Mouse (Mus musculus): ENCODE results near the gene Akr1c21.

Gene Akr1c21

DNA sequence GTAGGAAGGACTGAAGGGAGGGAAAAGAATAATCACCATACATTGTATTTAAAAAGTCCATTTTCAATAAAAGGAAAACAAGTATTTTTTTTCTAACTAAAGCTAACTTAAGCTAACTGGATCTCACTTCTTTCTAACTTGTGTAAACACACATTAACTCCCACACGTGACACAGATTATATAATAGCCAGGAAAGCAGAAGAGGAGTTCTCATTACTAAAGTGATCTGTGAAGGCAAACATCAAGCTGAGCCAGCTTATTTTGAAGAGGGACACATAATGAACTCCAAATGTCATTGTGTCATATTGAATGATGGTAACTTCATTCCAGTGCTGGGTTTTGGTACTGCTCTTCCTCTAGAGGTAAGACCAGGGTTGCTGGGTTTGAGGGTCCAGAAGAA lies at the start of gene Akr1c21:
Gene Akr1c21 (plus strand): TSS at position 205 of the 400 bp plus-strand sequence.
- in situ Hi-C loops (cut with MboI, MseI): no loop called here

DNA sequence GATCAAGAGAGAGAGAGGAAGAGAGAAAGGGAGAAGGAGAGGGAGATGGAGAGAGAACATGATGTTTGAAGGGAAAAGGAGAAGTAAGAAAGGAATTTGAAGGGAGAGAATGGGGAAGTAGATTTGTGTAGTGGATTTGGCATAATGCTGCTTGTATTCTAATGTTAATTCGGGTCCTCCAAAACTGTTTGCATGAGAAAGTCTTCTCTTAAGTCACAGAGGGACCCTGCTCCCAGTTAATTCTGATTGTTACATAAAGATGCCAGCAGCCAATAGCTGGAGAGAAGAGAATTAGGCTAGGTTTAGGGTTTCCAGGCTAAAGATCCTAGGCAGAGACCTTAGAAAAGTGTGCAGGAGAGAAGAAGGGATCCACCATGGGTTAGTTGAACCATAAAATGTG lies 14.7 kb upstream of the Akr1c21 start:
- in situ Hi-C loops (cut with MboI, MseI): loop anchor here (10.0 kb wide), 1 partner anchor 64 kb away; no protein-coding TSS in a partner anchor

DNA sequence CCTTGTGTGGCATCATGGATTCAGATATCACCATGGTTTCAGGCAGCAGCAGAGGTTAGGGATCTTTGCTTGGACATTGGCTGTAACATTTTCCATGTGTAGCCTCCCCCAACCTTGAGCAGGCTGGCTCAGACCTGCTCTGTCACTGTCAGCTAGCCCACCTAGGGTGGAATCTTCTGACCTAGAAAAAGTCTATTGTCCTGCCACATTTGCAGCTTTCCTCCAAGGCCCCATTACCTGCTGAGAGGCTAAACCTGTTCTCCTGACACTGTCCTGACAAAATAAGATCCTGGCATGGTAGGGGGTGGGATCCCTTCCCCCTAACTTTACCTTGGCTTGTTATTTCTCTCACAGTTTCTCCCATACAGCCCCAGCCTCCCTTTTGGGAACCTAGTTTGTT lies 13.4 kb upstream of the Akr1c21 start:
- in situ Hi-C loops (cut with MboI, MseI): no loop called here

DNA sequence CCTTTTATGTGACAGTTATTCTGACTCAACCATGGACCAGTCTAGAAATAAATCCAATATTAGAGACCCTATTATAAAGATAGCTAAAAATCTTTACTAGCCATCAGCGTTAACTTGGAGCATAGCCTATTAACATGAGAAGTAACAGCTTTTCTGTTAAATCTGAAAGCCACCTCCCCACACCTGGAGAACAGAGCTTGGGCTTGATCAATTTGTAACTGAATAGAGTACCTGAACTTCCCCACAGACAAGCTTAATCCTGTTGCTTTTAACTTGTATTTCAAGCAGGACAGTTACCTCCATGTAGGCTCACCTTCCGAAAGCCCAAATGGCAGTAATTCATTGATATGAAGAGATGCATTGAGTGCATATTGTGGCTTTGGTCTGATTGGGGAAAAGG lies 7.9 kb upstream of the Akr1c21 start:
- in situ Hi-C loops (cut with MboI, MseI): no loop called here

DNA sequence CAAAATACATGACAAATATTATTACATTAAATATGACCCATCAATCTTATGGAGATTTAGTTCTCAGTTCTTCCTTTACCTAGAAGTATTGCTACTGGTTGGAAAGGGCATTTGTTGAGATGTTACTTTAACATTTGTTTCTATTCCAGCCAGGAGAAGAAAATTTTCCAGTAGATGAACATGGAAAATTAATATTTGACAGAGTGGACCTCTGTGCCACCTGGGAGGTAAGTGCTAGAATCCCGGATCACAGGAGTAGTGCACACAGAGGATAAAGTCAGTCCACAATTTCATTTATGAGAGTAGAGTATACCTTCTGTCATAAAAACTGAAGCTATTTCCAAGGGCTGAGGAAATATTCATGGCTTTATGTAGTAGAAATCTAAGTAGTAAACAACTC lies 3.0 kb downstream of the Akr1c21 start:
- in situ Hi-C loops (cut with MboI, MseI): no loop called here

DNA sequence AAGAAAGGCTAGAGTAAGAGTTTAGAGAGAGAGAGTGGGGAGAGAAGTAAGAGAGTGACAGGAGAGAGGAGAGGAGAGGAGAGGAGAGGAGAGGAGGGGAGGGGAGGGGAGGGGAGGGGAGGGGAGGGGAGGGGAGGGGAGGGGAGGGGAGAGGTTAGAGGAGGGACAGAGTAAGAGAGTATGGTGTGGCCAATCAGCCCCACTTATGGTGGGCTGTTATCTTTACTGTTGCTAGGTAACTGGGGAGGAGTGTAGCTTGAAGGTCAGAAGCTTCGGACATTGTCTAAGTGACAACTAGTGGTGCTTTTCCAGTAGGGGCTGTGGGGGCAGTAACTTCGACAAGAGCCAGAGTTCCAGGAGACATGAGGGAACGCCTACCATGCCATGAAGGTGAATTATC lies 29.6 kb downstream of the Akr1c21 start:
- in situ Hi-C loops (cut with MboI, MseI): loop anchor here (10.0 kb wide), 1 partner anchor 489 kb away; no protein-coding TSS in a partner anchor

DNA sequence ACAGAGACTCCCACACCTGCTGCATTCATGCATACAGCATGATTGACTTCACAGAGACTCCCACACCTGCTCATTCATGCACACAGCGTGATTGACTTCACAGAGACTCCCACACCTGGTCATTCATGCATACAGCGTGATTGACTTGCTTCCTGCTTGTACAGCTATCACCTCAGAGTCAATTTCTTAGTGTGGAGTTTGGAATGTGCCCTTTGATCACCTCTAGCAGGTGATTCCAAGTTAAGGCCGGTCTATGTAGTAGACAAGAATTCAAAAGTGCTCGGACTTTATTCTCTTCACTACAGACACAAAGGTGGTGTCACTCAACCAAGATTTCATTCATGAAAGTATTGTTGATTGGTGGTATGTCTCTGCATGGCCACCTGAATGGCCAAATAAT lies 32.9 kb downstream of the Akr1c21 start:
- in situ Hi-C loops (cut with MboI, MseI): loop anchor here (10.0 kb wide), 1 partner anchor 492 kb away; no protein-coding TSS in a partner anchor

DNA sequence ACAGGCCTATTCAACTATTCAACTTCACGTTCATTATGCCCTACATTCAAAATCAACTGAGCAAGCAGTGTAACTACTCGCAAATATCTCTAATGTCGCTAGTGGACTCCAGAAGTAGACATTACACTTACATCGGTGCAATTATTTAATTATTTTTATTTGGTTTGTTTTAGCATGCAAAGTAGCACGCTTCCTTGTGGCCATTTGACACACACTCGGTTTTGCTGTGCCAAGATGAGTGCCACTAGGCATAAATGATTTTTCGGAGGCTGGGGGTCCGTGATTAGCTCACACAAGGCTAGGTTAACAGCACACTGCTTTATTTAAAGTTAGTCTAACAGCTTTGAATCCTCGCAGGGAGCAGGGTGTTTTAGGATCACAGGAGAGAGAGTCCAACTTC lies 34.7 kb downstream of the Akr1c21 start:
- in situ Hi-C loops (cut with MboI, MseI): loop anchor here (10.0 kb wide), 1 partner anchor 494 kb away; no protein-coding TSS in a partner anchor

DNA sequence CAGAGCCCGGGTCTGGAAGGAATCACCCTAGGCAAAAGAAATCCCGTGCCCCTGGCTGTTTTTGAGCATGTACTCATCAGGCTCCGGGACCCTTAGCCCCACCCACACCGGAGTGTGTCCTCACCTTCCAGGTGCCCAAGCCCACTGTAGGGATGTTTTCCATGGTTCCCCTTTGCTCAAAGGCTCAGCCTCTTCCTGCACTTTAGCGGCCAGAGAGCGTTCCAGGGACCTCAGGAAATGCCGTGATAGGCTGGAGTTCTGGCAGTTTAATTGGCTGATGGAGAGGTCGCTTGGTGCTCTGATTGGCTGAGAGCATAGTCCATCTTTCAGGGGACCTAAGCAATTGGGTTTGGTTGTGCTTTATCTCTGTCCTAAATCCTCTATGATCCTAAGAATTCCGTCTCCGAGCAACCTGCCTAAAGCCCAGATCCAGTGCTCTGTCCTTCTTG lies 35.1 kb downstream of the Akr1c21 start, which contains the start of gene Akr1e1:
Gene Akr1e1 (minus strand): TSS at position 214 of the 449 bp plus-strand sequence.
- in situ Hi-C loops (cut with MboI, MseI): loop anchor here (10.0 kb wide), 1 partner anchor 494 kb away; no protein-coding TSS in a partner anchor

DNA sequence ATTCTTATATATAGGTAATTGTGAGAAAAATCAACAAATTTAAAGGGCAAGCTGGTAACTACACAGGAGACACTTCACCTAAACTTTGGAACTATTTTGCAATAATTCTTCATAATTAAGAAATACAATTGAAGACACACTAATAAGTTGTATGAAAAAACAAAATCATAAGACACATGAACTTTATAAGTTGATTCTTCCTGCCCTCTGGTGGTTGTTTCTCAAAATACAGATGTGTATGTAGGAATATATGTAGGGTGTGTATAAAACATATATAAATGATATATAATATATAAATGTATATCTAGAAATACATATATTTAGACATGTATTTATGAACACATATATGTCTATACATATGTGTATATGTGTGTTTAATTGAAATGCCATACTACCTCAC lies 37.0 kb downstream of the Akr1c21 start:
- in situ Hi-C loops (cut with MboI, MseI): loop anchor here (5.0 kb wide), 1 partner anchor 86 kb away; no protein-coding TSS in a partner anchor
